In the genomic region with DNA sequence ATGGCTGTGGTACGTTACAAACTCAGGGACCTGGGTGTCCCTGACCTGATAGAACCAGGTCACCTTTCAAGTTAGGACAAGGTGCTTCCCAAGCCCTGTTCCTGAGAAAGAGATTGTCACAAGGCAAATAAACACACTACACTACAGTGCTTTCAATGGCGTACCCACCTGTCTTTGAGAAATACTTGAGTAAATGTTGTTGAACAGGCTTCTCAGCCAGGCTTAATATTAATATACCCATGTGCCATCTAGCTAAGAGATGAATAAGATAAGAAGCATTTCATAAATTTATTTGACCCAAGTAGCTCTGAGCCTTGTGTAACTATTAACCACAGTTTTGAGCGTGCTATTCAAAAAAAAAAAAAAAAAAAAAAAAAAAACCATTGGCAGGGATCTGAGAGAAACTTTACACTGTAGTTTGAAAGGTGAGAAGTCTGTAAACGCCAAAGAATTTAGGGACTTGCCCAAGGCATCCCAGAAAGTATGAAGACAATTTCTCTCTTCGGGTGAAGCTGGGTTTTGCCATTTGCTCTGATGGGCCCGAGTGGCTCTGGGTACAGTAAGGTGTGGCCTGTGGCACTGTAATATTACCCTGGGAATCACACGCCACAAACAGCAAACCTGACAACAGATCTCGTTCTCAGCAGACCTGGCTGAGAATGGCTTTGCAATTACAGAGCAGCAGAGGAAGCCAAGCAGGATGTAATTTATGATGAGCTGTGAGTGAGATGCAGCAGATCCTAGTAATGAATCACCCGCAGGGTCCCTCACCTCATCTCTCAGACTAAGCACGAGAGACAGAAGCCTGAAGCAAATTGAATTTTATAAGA, we compare ENCODE assay signal across 10 mouse cellular contexts.
DNase-seq lines count a peak whose midpoint lies in the region; ATAC-seq and TF ChIP-seq lines count a peak whose summit lies in the region.
"Had no signal": no experiment of that assay in that cellular context is flagged by ENCODE, and none has a peak within 500 bp of the region (broad histone marks: within the 10 kb centered on the region; RNA-seq: fewer than 3 reads in every experiment).

No protein-coding gene starts in this region.

- 34% methylated on average over 10 of the region's 10 CpGs for WGBS in cerebellum, adult 2 months
- 17% methylated on average over 10 of the region's 10 CpGs for WGBS in limb, embryonic 14.5 days
- 81% methylated on average over 10 of the region's 10 CpGs for WGBS in forebrain, embryonic 11.5 days

- no peak overlapping the region for H3K9ac ChIP-seq in limb, embryonic 14.5 days (ENCODE audit: low read depth, low read length, severe bottlenecking)
- no peak overlapping the region for H3K9ac ChIP-seq in forebrain, embryonic 11.5 days (ENCODE audit: low read length)

- TF ChIP-seq CTCF in cerebellum, adult 2 months (IDR thresholded peaks at IDR 0.05; ENCODE audit: borderline replicate concordance, insufficient read depth, low read depth, low read length), result no peak

- no peak; the same call in 1 of the 2 replicates for TF ChIP-seq POLR2A in cerebellum, adult 2 months (IDR thresholded peaks at IDR 0.05; ENCODE audit: borderline replicate concordance, insufficient read depth, low read length)
- TF ChIP-seq POLR2A in limb, embryonic 14.5 days (IDR thresholded peaks at IDR 0.05; ENCODE audit: borderline replicate concordance, extremely low read depth, insufficient read depth, insufficient read length), result no peak

- no peak overlapping the region for H3K4me3 ChIP-seq in cerebellum, adult 2 months (replicated peaks; ENCODE audit: insufficient read depth, low read depth, low read length)
- H3K4me3 ChIP-seq in limb, embryonic 14.5 days (replicated peaks; ENCODE audit: low read length), result no peak overlapping the region
- no peak overlapping the region for H3K4me3 ChIP-seq in forebrain, embryonic 11.5 days (ENCODE audit: low read depth, low read length)

- no peaks in the 10 kb centered on the region for H3K36me3 ChIP-seq in limb, embryonic 14.5 days (ENCODE audit: control insufficient read depth, insufficient read depth, low read length)
- H3K36me3 ChIP-seq in forebrain, embryonic 11.5 days (ENCODE audit: control insufficient read depth, insufficient read depth, low read length), result no peaks in the 10 kb centered on the region

- H3K9me3 ChIP-seq in limb, embryonic 14.5 days (ENCODE audit: control insufficient read depth, low read length), result no peaks in the 10 kb centered on the region
- no peaks in the 10 kb centered on the region for H3K9me3 ChIP-seq in forebrain, embryonic 11.5 days (ENCODE audit: control insufficient read depth, low read length)

- H3K4me2 ChIP-seq in limb, embryonic 14.5 days (replicated peaks; ENCODE audit: low read depth, low read length, severe bottlenecking), result no peak overlapping the region
- H3K4me2 ChIP-seq in forebrain, embryonic 11.5 days (ENCODE audit: low read depth, low read length, severe bottlenecking), result no peak overlapping the region

- peak overlapping the region; percentile 85 for H3K27ac ChIP-seq in cerebellum, adult 2 months (ENCODE audit: insufficient read depth, low read length)
- H3K27ac ChIP-seq in limb, embryonic 14.5 days (replicated peaks; ENCODE audit: low read depth, low read length), result no peak overlapping the region
- H3K27ac ChIP-seq in forebrain, embryonic 11.5 days (ENCODE audit: low read depth, low read length), result no peak overlapping the region

- ATAC-seq in limb, embryonic 14.5 days (ENCODE audit: low FRiP score, low read depth), result peak; percentile 70
- no peak for ATAC-seq in forebrain, embryonic 11.5 days (replicated peaks; ENCODE audit: low FRiP score)

- no peaks in the 10 kb centered on the region for H3K27me3 ChIP-seq in cerebellum, adult 2 months (ENCODE audit: control insufficient read depth, insufficient read depth, low read length)
- no peaks in the 10 kb centered on the region for H3K27me3 ChIP-seq in limb, embryonic 14.5 days (ENCODE audit: control insufficient read depth, insufficient read depth, low read length)
- H3K27me3 ChIP-seq in forebrain, embryonic 11.5 days (ENCODE audit: control insufficient read depth, insufficient read depth, low read length), result no peaks in the 10 kb centered on the region

- H3K4me1 ChIP-seq in cerebellum, adult 2 months (ENCODE audit: control insufficient read depth, insufficient read depth, low read length), result peaks cover 31% of the 10 kb centered on the region
- H3K4me1 ChIP-seq in limb, embryonic 14.5 days (ENCODE audit: control insufficient read depth, insufficient read depth, low read length), result peaks cover 37% of the 10 kb centered on the region
- no peaks in the 10 kb centered on the region for H3K4me1 ChIP-seq in forebrain, embryonic 11.5 days (replicated peaks; ENCODE audit: control insufficient read depth, insufficient read depth, low read length)

- DNase-seq in kidney, adult 9 months, result peak; percentile 44
- DNase-seq in kidney, postnatal 25 days, result no peak
- DNase-seq in Muller cell, postnatal 12 days (ENCODE audit: inconsistent ontology term), result peak; percentile 38
- DNase-seq in cerebellum, adult 2 months, result peak; percentile 62 to 81
- DNase-seq in limb, embryonic 14.5 days (ENCODE audit: low spot score), result peak; percentile 46
- no peak for DNase-seq in forebrain, embryonic 11.5 days (ENCODE audit: low spot score)
- DNase-seq in right cerebral cortex, postnatal 4 days, result no peak
- no peak for DNase-seq in frontal cortex, postnatal 25 days (ENCODE audit: low spot score in 2 of 2)
- DNase-seq: gastrocnemius, postnatal 36 days; thymus, postnatal 36 days had no signal

Comparison
In these comparisons a context has a peak if more than half of its experiments do, and no peak if none do; other contexts are left out.
1. DNase-seq: peak in kidney, adult 9 months (single experiment), Muller cell, postnatal 12 days (single experiment), cerebellum, adult 2 months (2 of 2) and limb, embryonic 14.5 days (single experiment); none in kidney, postnatal 25 days (0 of 2), forebrain, embryonic 11.5 days (single experiment), right cerebral cortex, postnatal 4 days (single experiment) and frontal cortex, postnatal 25 days (0 of 2).